Mouse (Mus musculus) left cerebral cortex, postnatal 25 days (tissue): ENCODE data around the gene T. TPM values are rescaled to one million over a fixed set of nuclear protein-coding genes. Genes with fewer than 3 reads are reported as not detected.

Source experiments
- DNase-seq, 2 experiments: peaks; one replicate each; pipeline ENCODE4 v3.0.0; 2022; ENCODE audit warnings: low spot score in 2 of 2, mixed read lengths in 1 of 2
- intact Hi-C: fragments of 180-260 bp; cut with DNase I; formaldehyde crosslinking; loops from one replicate; pipeline ENCODE4 v1.15.1; 2025
- total RNA-seq, 2 experiments: library from RNA; stranded (reverse); gene quantifications; 2 replicates each; pipeline ENCODE4 v1.2.3; 2021

T gene
- total RNA-seq, 2 experiments from 2014 or later, result not detected

GRCm38 (mm10) chr17:8485146-8485545, 50.9 kb downstream of the T start:
- intact Hi-C loops, result no loop called here

GRCm38 (mm10) chr17:8487824-8488223, 53.6 kb downstream of the T start:
- intact Hi-C loops, result loop anchor here (1.0 kb wide), 2 partner anchors 20 to 37 kb away; partner anchors contain the start of gene Pde10a

More at GRCm38 (mm10) chr17:8485146-8485545, 50.9 kb downstream of the T start:
- DNase-seq, result no peak

GRCm38 (mm10) chr17:8490971-8491370, 56.7 kb downstream of the T start:
- peak; percentile 39 to 90 for DNase-seq
- intact Hi-C loops, result no loop called here

More at GRCm38 (mm10) chr17:8487824-8488223, 53.6 kb downstream of the T start:
- peak; percentile 92 to 99 for DNase-seq

Other genes with a start within 250 kb of the T start
- not detected for gene Ccr6, start 198.4 kb upstream of the T start, total RNA-seq
- gene Mpc1, start 151.5 kb upstream of the T start, total RNA-seq, result 100 to 1,000 TPM; 183 to 190 TPM
- gene Sft2d1, start 123.3 kb upstream of the T start, total RNA-seq, result 10 to 100 TPM; 57.1 to 64.1 TPM
- gene Prr18, start 97.0 kb upstream of the T start, total RNA-seq, result 10 to 100 TPM; 12.2 to 15.7 TPM
- gene T2, start 78.4 kb upstream of the T start, total RNA-seq, result under 1 TPM; 0.41 to 0.55 TPM
- gene Pde10a, start 90.9 kb downstream of the T start, total RNA-seq, result 100 to 1,000 TPM in 1 of 2 experiments, 10 to 100 TPM in 1; 64.8 to 174 TPM
- not detected for gene Gm17087, start 132.5 kb downstream of the T start, total RNA-seq